Mouse (Mus musculus) T-helper 2 cell (primary cell): ENCODE results near the gene Ap2s1.
"Not testable (repeated sequence)": the region's sequence is repeated elsewhere in the genome, so short reads cannot be mapped to it uniquely, and the experiment has no call there.

ENCODE experiments used
- in situ Hi-C: fragments of 300-600 bp; cut with MboI, MseI; formaldehyde crosslinking; loops from one replicate; pipeline ENCODE4 v1.15.1; 2025; ENCODE audit warnings: high pct_unique_total_duplicates

Gene Ap2s1

DNA sequence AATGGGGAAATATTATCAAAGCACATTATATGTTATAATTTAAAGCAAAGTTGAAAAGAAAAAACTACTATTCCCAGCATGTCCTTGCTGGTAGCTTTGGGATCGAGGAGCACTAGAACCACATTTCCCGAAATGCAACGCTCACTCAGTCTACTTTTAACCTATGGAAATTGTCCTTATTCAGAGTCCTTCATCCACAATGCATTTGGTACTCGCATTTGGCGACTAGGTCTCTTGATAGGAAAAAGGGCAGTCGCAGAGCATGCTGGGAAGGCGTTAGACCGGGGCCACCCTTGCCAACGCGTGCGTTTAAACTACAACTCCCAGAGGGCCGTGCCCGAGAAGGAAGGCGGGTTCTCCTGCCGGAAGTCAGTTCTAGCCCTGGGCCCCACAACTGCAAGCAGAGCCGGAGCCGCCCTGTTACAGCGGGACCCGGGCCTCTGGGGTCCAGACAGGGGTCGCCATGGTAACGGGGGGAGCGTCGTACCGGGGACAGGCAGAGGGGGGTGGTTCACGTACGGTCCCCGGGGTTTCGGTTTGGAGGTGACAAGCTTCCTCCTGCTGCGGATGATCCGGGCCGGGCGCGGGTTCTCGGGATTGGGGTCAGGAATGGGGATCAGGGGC, at the start of gene Ap2s1:
Gene Ap2s1 (plus strand): TSS at position 338 of the 624 bp plus-strand sequence.
- in situ Hi-C loops, result no loop called here

DNA sequence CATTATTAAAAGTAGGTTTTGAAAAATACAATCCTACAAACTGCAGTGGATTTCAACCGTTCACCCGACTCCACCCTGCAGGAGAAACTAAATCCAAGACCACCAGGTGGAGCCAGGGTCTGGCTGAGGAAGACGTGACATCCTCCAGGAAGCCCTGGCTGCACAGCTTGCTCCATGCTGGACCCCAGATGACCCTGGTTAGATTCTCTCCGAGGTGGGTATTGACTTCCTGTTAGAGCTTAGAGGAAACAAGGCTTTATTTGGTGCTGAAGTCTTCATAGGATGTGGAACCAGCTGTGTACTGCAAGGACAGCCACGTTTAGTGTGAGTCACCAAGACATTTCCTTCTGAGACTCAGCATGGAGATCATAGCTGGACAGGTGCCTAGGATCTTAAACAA, 49.0 kb upstream of the Ap2s1 start:
- in situ Hi-C loops, result no loop called here

DNA sequence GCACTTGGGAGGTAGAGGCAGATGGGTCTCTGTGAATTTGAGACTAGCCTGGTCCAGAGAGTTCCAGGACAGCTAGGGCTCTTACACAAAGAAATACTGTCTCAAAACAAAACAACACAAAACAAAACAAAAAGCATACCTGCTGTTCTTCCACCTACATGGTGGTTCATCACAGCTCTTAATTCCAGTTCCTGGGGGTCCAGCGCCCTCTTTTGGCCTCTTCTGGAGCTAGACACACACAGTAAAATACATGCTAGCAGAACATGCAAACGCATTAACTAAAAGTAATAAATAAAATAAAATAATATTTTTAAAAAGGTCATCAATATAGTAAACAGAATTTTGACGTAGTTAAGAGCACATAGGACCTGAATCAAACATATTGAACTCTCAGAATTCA, 43.2 kb upstream of the Ap2s1 start:
- in situ Hi-C loops, result no loop called here

DNA sequence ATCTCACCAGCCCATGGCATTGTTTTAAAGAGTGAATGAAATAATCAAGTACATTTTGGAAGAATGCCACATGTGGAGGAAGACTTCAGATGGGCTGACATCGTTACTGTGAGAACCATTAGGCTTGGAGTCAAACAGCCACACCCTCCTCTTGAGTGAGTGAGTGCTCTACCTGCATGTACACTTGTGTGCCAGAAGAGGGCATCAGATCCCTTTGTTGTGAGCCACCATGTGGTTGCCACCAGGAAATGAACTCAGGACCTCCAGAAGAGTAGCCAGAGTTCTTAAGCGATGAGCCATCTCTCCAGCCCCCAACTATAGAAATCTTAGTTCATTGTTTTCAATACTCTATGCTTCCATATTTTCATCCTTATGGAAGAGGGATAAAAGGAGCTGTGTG, 39.2 kb upstream of the Ap2s1 start:
- in situ Hi-C loops, result no loop called here

DNA sequence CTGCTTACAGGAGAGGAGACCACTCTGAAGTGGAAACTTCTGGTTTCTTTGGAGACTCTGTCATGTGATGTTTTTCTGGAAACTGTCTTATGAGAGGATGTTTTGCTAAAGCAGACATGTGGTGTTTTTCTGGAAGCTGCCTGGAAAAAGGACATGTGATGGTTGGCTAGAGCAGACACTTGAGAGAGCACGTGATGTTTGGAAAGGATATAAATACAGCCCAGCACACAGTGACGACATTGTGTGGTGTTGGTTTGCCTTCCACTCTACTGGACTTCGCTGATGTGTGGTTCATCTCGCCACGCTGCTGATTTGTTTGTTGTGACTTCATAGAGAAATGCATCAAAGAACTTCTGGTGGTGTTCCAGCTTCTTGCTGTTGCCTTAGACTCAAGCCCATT, 37.6 kb upstream of the Ap2s1 start:
- in situ Hi-C loops, result no loop called here

DNA sequence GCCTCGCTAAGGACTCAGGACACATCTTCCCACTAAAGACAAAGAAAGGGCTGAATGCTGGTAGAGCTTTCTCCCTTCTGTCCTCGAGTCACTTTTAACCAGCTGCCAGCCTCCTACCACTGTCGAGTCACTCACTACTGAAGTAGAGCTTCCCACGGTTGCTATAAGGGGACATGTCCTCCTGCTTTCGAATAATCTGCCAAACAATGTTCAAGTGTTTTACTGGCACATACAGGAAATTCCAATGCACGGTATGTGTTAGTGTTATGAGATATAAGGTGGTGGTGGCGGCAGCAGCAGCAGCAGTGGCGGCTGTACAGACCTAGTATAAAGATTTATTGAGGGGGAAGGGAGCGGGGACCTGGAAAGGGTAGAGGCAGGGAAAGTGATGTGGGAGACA, 31.8 kb upstream of the Ap2s1 start:
- in situ Hi-C loops, result no loop called here

DNA sequence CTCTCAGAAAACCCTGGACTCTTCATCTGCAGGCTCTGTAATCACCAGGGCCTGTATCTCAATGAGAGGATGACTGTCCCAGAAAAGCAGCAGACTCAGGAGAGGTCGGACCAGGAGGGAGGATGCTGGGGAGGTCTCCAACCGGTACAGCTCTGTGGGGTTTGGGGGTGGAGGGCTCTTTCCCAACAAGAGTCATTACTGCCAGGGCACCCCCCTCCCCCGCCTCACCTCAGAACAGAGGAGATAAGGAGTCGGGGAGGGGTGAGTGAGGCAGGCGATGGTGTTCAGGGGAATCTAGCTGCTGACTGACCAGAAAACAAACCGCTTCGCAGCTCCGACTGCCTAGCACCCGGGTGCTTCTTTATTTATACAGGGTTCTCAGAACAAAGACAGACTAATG, 30.0 kb upstream of the Ap2s1 start:
- in situ Hi-C loops, result no loop called here

DNA sequence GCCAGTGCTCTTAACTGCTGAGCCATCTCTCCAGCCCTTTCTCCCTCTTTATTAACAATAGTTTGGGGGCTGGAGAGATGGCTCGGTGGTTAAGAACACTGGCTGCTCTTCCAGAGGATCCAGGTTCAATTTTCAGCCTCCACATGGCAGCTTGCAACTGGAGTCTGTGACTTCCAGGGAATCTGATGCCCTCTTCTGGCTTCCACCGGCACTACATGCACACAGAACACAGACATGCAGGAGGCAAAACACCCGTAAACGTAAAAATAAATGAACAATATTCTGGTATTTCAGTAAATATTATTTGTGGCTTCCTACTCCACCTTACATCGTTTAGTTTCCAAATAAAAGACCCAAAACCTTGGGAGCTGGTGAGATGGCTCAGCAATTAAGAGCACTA, 27.6 kb upstream of the Ap2s1 start:
- in situ Hi-C loops, result no loop called here

DNA sequence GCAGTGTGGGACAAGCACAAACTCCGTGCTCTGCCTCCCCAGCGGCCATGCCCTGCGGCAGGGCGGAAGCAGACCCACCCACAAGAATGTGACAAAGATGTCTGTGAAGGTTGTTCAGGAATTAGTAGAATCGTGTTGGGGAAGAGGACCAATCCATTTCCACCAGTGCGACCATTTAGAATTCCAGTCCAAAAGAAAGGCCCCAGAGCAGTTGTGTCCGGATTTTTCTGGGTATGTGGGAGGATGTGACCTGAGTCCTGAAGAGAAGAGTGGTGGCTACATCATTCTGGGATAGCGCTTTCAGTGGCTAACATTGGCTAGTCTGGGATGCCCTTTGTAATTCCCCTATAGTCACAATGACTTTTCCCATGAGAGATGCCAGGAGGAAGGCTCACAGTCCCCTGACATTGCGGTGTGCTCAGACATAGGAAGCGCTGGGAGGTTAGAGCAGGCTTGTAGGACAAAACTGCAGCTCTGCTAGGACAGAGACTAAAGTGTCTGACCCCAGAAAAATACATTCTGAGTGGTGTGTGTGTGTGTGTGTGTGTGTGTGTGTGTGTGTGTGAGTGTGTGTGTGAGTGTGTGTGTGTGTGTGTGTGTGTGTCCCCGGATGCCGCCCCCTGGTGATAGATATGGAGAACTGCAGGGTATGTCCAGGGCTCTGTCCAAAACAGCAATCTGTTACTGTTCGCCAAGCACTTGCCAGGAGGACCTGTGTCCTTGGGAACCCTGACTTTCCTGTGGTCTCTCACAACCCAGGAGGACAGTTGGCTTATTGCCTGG, 25.4 kb upstream of the Ap2s1 start:
- in situ Hi-C loops, result no loop called here

DNA sequence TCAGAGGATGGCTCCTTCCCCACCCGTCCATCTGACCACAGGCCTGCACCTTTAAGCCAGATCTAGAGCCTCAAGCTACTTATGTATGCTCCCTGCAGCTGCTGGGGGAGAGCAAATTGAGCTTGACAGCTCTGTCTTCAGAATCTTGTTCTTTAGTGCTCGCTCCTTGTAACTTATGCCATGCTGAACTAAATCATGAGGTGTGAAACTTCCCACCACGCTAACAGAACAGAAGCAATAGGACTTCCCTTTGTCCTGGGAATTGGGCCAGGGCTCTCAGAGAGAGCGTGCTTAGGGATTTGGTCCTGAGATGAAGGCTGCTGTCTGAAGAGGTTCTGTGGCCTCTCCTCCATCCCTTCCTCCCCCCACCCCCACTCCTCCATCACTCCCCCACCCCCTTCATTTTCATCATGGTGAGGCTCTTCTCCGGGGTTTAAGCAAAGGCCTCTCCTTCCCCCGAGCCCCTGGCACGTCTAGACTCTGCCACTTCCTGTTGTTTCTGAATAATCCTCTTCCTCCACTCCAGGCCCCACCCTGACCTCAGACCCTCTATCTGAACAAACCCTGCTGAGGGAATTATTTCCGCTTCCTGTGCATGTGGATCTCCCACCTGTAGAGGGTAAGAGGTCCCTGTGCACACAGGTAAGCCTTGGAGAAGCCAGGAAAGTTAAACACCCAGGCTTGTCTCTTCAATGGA, 21.6 kb upstream of the Ap2s1 start:
- in situ Hi-C loops, result not testable (repeated sequence)

DNA sequence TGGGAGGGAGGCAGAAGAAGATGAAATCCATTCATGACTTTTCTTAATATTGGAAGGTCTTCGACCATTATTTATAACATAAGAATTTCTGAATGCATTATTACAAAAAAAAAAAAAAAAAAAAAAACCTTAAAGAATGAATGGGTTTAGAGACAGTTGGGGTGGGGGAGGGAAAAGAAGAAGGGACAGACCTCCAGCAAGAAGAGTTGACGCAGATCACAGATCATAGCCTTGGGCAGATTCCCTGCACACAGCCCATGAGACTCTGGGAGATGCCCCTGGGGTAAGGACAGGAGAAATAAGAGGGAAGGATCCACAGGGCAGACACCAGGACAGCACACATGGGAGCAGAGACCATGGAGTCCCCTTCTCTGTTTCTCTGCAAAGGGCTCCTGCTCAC, 16.6 kb upstream of the Ap2s1 start, which contains the start of gene Ceacam9:
Gene Ceacam9 (plus strand): TSS at position 301 of the 400 bp plus-strand sequence.
- in situ Hi-C loops, result no loop called here

DNA sequence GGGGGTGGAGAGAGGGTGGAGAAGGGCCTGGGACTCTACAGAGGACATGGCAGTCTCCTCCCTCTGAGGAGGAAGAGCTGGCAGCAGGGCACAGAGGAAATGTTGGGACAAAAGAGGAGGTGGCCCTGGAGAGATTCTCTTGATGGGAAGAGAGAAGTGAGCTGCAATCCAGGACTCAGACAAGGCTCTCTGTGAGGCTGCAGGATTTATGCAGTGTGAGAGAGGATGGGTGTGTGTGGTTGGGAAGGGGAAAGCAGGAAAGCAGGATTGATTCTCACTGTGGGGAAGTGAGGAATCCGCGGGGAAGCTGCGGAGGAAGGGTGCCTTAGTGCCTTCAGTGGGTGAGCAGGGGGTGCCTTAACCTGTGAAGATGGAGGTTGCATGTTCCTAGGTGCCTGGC, 15.7 kb upstream of the Ap2s1 start:
- in situ Hi-C loops, result not testable (repeated sequence)

DNA sequence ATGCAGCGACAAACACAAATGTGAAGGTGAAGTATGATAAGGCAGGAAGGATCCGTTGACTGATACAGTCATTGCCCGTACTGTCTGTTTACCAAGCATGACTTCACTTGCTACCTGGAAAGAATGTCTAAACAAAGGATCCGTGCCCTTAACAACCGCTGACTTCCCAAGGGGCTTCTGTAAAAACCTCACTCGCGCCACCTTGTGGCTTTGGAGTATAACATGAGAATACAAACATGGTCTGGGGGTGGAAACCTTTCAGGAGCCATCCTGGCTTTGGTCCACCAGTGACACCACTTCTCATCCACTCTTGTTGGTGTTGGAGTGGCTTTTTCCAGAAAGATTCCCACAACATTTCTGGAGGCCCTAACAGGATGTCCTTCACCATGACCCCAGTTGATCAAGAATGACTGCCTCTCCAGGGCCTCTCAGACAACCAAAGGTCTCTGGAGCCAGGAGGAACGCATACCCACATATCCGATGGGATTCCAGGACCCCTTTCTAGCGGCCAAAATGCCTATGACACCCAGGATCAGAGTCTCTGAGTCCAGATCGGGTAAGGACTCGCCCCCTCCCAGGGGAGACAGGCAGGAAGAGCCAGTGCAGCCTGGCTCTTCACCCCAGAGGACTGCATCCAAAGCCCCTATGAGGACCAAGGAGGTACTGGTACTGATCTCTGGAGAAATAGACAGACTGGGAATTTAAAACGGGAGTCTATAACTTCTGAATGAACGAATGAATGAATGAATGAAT, 9.4 kb upstream of the Ap2s1 start:
- in situ Hi-C loops, result loop anchor here (5.0 kb wide), 1 partner anchor 101 kb away; no protein-coding TSS in a partner anchor

DNA sequence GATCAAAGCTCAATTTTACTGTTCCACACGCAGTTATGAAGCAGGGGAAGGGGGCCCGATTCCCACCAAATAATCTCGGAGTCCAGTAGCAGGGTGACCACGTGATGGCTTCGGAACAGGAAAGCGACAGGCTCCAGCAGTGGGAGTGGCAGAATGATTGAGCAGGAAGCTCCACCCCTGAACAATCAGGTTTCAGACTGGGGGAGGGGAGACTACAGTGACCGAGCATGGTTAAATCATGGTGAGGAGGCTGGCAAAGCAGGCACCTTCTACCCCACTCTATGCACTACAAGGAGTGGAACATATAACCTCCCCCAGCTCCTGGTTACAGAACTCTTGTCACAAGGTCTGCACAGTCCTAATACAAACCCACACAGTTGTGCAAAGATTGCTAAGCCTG, 8.6 kb upstream of the Ap2s1 start:
- in situ Hi-C loops, result loop anchor here (5.0 kb wide), 1 partner anchor 102 kb away; no protein-coding TSS in a partner anchor

DNA sequence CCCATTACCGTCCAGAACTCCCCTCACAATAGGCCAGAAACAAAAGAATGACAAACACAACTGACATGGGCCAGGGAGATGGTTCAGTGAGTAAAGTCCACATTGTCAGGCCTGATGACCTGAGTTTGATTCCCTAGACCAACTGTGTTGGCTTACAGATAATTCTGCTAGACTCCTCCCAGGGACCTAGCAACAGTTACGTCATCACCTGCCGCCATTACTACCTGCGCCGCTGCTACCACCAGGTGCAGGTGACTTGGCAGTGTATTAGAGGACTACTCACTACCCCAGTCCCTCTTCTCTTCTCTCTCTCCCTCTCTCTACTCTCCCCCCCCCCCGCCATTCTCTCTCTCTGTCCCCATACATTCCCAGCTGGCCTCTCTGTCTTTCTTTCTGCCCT, 7.4 kb upstream of the Ap2s1 start:
- in situ Hi-C loops, result no loop called here

DNA sequence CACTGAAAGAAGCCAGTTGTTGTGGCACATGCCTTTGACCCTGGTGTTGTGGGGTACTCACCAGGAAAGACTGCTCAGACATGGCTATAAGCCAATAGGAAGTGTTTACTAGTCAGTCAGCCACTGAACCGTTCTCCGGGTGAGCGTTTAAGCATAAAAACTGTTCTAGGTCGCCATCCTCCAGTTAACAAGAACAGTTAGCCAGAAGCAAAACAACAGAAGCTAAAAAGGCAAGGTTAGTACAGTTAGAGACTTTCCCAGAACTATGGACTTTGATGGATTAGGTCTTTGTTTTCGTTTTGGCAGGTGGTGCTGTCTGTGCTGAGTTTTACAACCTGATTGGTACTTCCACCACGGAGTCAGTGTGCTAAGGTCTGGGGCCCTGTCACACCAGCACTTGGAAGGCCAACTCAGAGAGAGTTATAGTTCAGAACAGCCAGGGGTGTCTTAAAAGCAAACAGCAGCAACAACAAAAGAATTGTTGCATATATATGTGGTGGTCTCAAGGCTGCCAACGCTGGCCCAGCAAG, 6.3 kb upstream of the Ap2s1 start:
- in situ Hi-C loops, result no loop called here

DNA sequence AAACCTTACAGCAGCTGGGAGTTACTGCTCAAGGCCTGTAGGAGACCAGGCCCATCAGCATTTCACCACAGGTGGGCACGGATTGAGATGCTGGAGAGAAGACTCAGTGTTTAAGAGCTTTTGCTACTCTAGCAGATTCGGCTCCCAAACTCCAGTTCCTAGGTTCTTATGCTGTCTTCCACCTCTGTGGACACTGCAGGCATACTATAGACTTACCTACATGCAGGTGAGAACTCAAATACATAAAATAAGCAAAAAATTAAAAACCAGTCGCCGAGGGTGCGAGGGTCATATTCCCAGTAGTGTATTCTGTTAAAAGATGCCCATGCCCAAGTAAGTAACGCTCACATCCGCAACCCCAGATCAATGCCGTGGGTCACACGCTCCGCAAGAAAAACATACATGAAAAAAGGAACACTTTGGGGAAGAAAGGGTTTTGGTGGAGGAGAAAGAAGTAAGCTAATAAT, 571 bp upstream of the Ap2s1 start:
- in situ Hi-C loops, result no loop called here

DNA sequence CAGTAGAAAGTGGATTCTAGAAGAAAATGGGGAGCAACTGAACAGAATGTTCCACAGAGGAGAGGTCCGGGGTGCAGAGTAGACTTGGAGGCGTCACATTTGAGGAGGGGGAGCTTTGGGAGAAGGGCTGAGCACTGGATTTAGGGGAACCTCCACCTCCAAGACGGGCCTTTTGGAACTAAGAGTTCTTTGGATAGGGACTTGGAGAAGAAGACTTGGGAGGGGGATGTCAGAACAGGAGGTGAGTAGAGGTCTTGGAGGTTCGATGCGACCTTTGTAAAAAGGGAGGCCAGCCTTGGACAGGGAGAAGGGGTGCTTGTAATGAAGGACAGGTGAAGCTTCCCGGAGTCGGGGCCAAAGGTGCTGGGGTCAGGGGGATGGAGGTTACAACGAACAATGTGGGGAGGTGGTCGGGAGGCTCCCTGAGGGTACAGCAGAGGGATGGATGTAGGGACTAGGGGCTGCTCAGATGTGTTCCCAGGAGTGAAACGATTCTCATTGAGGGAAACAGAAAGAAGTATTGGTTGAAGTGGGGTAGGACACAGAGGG, 920 bp downstream of the Ap2s1 start:
- in situ Hi-C loops, result no loop called here

DNA sequence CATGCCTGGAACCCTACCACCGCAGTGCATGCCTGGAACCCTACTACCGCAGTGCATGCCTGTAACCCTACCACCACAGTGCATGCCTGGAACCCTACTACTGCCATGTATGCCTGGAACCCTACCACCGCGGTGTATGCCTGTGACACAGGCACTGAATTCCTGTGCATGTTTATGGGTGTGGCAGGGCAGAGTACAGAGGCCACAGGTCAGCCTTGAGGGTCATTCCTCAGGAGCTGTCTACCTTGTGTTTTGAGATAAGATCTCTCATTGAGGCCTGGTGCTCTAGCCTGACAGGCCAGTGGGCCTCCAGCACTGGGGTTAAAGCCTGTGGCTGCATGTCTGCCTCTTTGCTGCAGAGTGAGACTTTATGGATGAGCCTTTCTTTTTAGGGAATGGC, 7.2 kb downstream of the Ap2s1 start:
- in situ Hi-C loops, result loop anchor here (5.0 kb wide), 1 partner anchor 82 kb away; no protein-coding TSS in a partner anchor

DNA sequence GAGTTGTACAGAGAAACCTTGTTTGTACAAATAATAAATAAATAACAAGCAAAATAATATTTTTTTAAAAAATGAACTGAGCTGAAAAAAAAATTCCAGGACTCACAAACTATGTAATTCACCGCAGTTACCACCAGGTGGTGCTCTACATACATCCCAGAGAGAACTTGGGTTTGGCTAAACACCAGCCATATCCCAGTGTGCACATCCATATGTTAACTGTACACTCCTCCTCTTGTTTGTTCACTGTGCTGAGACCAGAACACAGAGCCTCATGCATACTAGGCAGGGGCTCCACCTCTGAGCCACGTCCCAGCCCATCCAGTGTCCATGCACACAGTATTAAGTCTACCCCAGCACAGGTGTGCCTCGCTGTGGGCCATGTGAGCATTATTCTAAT, 7.9 kb downstream of the Ap2s1 start:
- in situ Hi-C loops, result loop anchor here (5.0 kb wide), 1 partner anchor 81 kb away; no protein-coding TSS in a partner anchor

DNA sequence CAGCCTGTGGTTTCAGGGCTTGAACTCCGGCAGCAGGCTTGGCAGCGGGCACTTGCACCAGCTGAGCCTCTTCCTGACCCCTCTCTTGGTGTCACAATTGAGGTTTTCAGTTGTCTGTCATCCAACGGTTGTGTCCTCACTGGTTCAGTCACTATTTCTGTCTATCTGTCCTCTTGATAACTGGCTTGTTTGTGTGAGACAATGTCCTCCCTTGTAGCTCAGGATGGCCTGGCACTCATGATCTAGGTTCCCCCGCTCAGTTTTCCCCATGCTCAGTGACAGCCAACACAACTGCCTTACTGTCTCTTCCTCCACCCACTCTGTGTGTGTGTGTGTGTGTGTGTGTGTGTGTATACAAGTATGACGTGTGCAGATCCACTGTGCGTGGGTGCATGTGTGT, 9.4 kb downstream of the Ap2s1 start:
- in situ Hi-C loops, result loop anchor here (5.0 kb wide), 1 partner anchor 80 kb away; no protein-coding TSS in a partner anchor
